9 mouse cellular contexts compared by ENCODE assay signal in the genomic region with DNA sequence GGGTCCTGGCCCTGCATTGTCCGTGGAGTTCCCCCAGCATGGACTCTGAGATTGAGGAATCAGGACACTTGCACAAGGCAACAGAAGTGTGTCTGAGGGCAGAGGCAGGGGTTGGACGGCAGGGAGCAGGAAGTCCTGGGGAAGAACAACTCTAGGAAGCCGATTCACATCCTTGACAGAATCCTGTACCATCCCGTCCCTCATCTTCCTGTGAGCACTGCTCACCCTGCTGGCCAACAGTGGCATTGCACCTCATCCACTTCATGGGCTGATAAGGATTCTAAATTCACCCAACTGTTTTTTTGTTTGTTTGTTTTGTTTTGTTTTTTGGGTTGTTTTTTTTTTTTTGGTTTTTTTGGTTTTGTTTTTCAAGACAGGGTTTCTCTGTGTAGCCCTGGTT. TPM values are rescaled to one million over a fixed set of nuclear protein-coding genes. Genes with fewer than 3 reads are reported as not detected.
A peak's percentile ranks its signal among the peaks of the same experiment; 100 is the strongest.
DNase-seq lines count a peak whose midpoint lies in the region; ATAC-seq and TF ChIP-seq lines count a peak whose summit lies in the region.
"Had no signal": no experiment of that assay in that cellular context is flagged by ENCODE, and none has a peak within 500 bp of the region (broad histone marks: within the 10 kb centered on the region; RNA-seq: fewer than 3 reads in every experiment).

No protein-coding gene starts in this region.

- DNase-seq in kidney, adult 18-20 months, result peak; percentile 80
- peak; percentile 39 to 77 for DNase-seq in kidney, adult 8-10 months
- peak; percentile 65 for DNase-seq in liver, embryonic 11.5 days (ENCODE audit: low spot score)
- peak; percentile 74 for DNase-seq in ovary, postnatal 36 days (ENCODE audit: low spot score)
- peak; percentile 79 for DNase-seq in thymus, postnatal 14 days

- H3K27me3 ChIP-seq in kidney, embryonic 16.5 days (ENCODE audit: insufficient read depth, low read length), result no peaks in the 10 kb centered on the region
- peaks cover 3% of the 10 kb centered on the region for H3K27me3 ChIP-seq in liver, embryonic 11.5 days (replicated peaks; ENCODE audit: control insufficient read depth, insufficient read depth, low read length)
- H3K27me3 ChIP-seq: stomach, embryonic 15.5 days had no signal

- no peaks in the 10 kb centered on the region for H3K9me3 ChIP-seq in kidney, embryonic 16.5 days (ENCODE audit: low read length)
- H3K9me3 ChIP-seq in liver, embryonic 11.5 days (ENCODE audit: control insufficient read depth, low read length), result no peaks in the 10 kb centered on the region
- H3K9me3 ChIP-seq: stomach, embryonic 15.5 days had no signal

- no peak for ATAC-seq in kidney, embryonic 16.5 days (ENCODE audit: low FRiP score, low TSS enrichment)
- ATAC-seq in erythroid progenitor cell, adult 5-6 weeks (replicated peaks; ENCODE audit: low FRiP score, poor library complexity, severe bottlenecking), result peak; percentile 76; the same call in 1 of the 2 replicates
- no peak for ATAC-seq in liver, embryonic 11.5 days (replicated peaks; ENCODE audit: low FRiP score)

- no peaks in the 10 kb centered on the region for H3K4me1 ChIP-seq in kidney, embryonic 16.5 days (ENCODE audit: insufficient read depth, low read length)
- no peaks in the 10 kb centered on the region for H3K4me1 ChIP-seq in bone marrow macrophage, adult 2 months (ENCODE audit: control insufficient read depth, insufficient read depth, low read length)
- H3K4me1 ChIP-seq in liver, embryonic 11.5 days (replicated peaks; ENCODE audit: control insufficient read depth, insufficient read depth, low read length), result no peaks in the 10 kb centered on the region
- H3K4me1 ChIP-seq: stomach, embryonic 15.5 days had no signal

- no peak overlapping the region for H3K4me3 ChIP-seq in kidney, embryonic 16.5 days (ENCODE audit: low read length)
- no peak overlapping the region for H3K4me3 ChIP-seq in bone marrow macrophage, adult 2 months (ENCODE audit: insufficient read depth, low read length)
- no peak overlapping the region for H3K4me3 ChIP-seq in liver, embryonic 11.5 days (ENCODE audit: low read depth, low read length)
- H3K4me3 ChIP-seq: stomach, embryonic 15.5 days had no signal

- peak; percentile 62 for TF ChIP-seq CTCF in bone marrow macrophage, adult 2 months (IDR thresholded peaks at IDR 0.05; ENCODE audit: low read depth, low read length)

- H3K36me3 ChIP-seq in kidney, embryonic 16.5 days (ENCODE audit: insufficient read depth, low read length), result no peaks in the 10 kb centered on the region
- no peaks in the 10 kb centered on the region for H3K36me3 ChIP-seq in liver, embryonic 11.5 days (ENCODE audit: control insufficient read depth, insufficient read depth, low read length)
- H3K36me3 ChIP-seq: stomach, embryonic 15.5 days had no signal

- H3K4me2 ChIP-seq in kidney, embryonic 16.5 days (replicated peaks; ENCODE audit: low read depth, low read length), result no peak overlapping the region
- no peak overlapping the region for H3K4me2 ChIP-seq in liver, embryonic 11.5 days
- H3K4me2 ChIP-seq: stomach, embryonic 15.5 days had no signal

- H3K27ac ChIP-seq in kidney, embryonic 16.5 days (ENCODE audit: low read length), result no peak overlapping the region
- H3K27ac ChIP-seq in bone marrow macrophage, adult 2 months (ENCODE audit: insufficient read depth, low read depth, low read length), result no peak overlapping the region
- no peak overlapping the region for H3K27ac ChIP-seq in liver, embryonic 11.5 days (ENCODE audit: low read depth, low read length)
- H3K27ac ChIP-seq: stomach, embryonic 15.5 days had no signal

- 19% methylated on average over 4 of the region's 4 CpGs for WGBS in kidney, embryonic 16.5 days
- 21% methylated on average over 4 of the region's 4 CpGs for WGBS in liver, embryonic 11.5 days

- TF ChIP-seq POLR2A in bone marrow macrophage, adult 2 months (IDR thresholded peaks at IDR 0.05; ENCODE audit: borderline replicate concordance, low read depth, low read length), result no peak

- H3K9ac ChIP-seq in kidney, embryonic 16.5 days (replicated peaks; ENCODE audit: low read length), result no peak overlapping the region
- no peak overlapping the region for H3K9ac ChIP-seq in liver, embryonic 11.5 days (ENCODE audit: low read depth, low read length)
- H3K9ac ChIP-seq: stomach, embryonic 15.5 days had no signal

RNA-seq across cellular contexts. Expression of a gene that starts 28.0 kb away (rescaled TPM):
- polyA plus RNA-seq in kidney, embryonic 16.5 days (2015; fragmentation: Nextera tagmentation; extraction: Ambion mirVana), result 4.1 and 4.7 TPM in 2 replicates
- not detected in 2 replicates for polyA plus RNA-seq in bone marrow macrophage, adult 2 months (2012; ENCODE audit: insufficient read depth, insufficient read length, missing spikeins)
- total RNA-seq in erythroid progenitor cell, adult 5-6 weeks (2015; ENCODE audit: low replicate concordance), result not detected in 2 replicates
- not detected in 2 replicates for total RNA-seq in erythroid progenitor cell, adult 5-6 weeks (2017; ENCODE audit: low replicate concordance)
- polyA plus RNA-seq in liver, embryonic 11.5 days (2014; fragmentation: Nextera tagmentation; extraction: Ambion mirVana), result 0.26 and 0.48 TPM in 2 replicates

RNA-seq across cellular contexts. Expression of a gene that starts 34.8 kb away (rescaled TPM):
- polyA plus RNA-seq in kidney, embryonic 16.5 days (2015; fragmentation: Nextera tagmentation; extraction: Ambion mirVana), result 90.4 and 101 TPM in 2 replicates
- polyA plus RNA-seq in bone marrow macrophage, adult 2 months (2012; ENCODE audit: insufficient read depth, insufficient read length, missing spikeins), result not detected in 2 replicates
- total RNA-seq in erythroid progenitor cell, adult 5-6 weeks (2015; ENCODE audit: low replicate concordance), result not detected in 2 replicates
- not detected in 2 replicates for total RNA-seq in erythroid progenitor cell, adult 5-6 weeks (2017; ENCODE audit: low replicate concordance)
- 14.8 and 15.6 TPM in 2 replicates for polyA plus RNA-seq in liver, embryonic 11.5 days (2014; fragmentation: Nextera tagmentation; extraction: Ambion mirVana)

RNA-seq across cellular contexts. Expression of a gene that starts 59.1 kb away (rescaled TPM):
- polyA plus RNA-seq in kidney, embryonic 16.5 days (2015; fragmentation: Nextera tagmentation; extraction: Ambion mirVana), result 70.2 and 94.1 TPM in 2 replicates
- polyA plus RNA-seq in bone marrow macrophage, adult 2 months (2012; ENCODE audit: insufficient read depth, insufficient read length, missing spikeins), result 47.3 and 63.3 TPM in 2 replicates
- total RNA-seq in erythroid progenitor cell, adult 5-6 weeks (2015; ENCODE audit: low replicate concordance), result 77.8 and 87.6 TPM in 2 replicates
- 31.2 and 39.5 TPM in 2 replicates for total RNA-seq in erythroid progenitor cell, adult 5-6 weeks (2017; ENCODE audit: low replicate concordance)
- polyA plus RNA-seq in liver, embryonic 11.5 days (2014; fragmentation: Nextera tagmentation; extraction: Ambion mirVana), result 88.0 and 90.6 TPM in 2 replicates

Comparison
In these comparisons a context has a peak if more than half of its experiments do, and no peak if none do; other contexts are left out.
1. RNA of a gene that starts 34.8 kb away (polyA plus RNA-seq): 90.4 to 101 TPM in kidney, embryonic 16.5 days and 14.8 to 15.6 TPM in liver, embryonic 11.5 days; not detected in bone marrow macrophage, adult 2 months; every median in the first group is over 10 times any median in the second.
2. Peak in every context shown above with its lines, with median percentiles within 50 percentile points of each other: DNase-seq.